Mouse (Mus musculus) embryonic facial prominence, embryonic 13.5 days (tissue): Measurements from ENCODE around the gene Prcc. TPM values are rescaled to one million over a fixed set of nuclear protein-coding genes. Genes with fewer than 3 reads are reported as not detected.
A peak's percentile ranks its signal among the peaks of the same experiment; 100 is the strongest.
"Not testable (repeated sequence)": the region's sequence is repeated elsewhere in the genome, so short reads cannot be mapped to it uniquely, and the experiment has no call there.

Source experiments
- ATAC-seq: fragments of 200-750 bp; cut with Nextera tagmentation; 2 replicates; pipeline ENCODE4 v1.8.0; 2017; ENCODE audit warnings: low read depth; ENCODE audit not compliant: insufficient number of reproducible peaks, insufficient read depth, low FRiP score, low TSS enrichment
- H3K27ac ChIP-seq: fragments of 300-500 bp; sonication (generic); 2 replicates; pipeline ENCODE4 v1.5.1; 2015; ENCODE audit warnings: moderate library complexity, mild to moderate bottlenecking, inconsistent platforms
- H3K27me3 ChIP-seq: fragments of 300-500 bp; sonication (generic); 2 replicates; pipeline ENCODE4 v1.6.1; 2015; ENCODE audit warnings: mild to moderate bottlenecking, inconsistent platforms
- H3K36me3 ChIP-seq: fragments of 300-500 bp; sonication (generic); 2 replicates; pipeline ENCODE4 v1.6.1; 2015; ENCODE audit warnings: mild to moderate bottlenecking, inconsistent platforms
- H3K4me1 ChIP-seq: fragments of 300-500 bp; sonication (generic); 2 replicates; pipeline ENCODE4 v1.6.1; 2015; ENCODE audit warnings: inconsistent platforms
- H3K4me2 ChIP-seq: fragments of 300-500 bp; sonication (generic); 2 replicates; pipeline ENCODE4 v1.6.1; 2015; ENCODE audit warnings: moderate library complexity, mild to moderate bottlenecking, inconsistent platforms
- H3K4me3 ChIP-seq: fragments of 300-500 bp; sonication (generic); 2 replicates; pipeline ENCODE4 v1.5.1; 2015; ENCODE audit warnings: mild to moderate bottlenecking, inconsistent platforms
- H3K9ac ChIP-seq: fragments of 300-500 bp; sonication (generic); 2 replicates; pipeline ENCODE4 v1.6.1; 2015; ENCODE audit warnings: mild to moderate bottlenecking, inconsistent platforms
- H3K9me3 ChIP-seq: fragments of 300-500 bp; sonication (generic); 2 replicates; pipeline ENCODE4 v1.6.1; 2016; ENCODE audit warnings: inconsistent platforms
- WGBS: fragments of 180-500 bp; shearing (Covaris S2); methylation state at CpG from one replicate; pipeline ENCODE4 v1.1.7; 2015; ENCODE audit warnings: mixed read lengths; 5-methylcytosine and 5-hydroxymethylcytosine counted together
- polyA plus RNA-seq: library from polyadenylated mRNA; unstranded; fragments of >200 nt; fragmentation: Nextera tagmentation; extraction: Ambion mirVana; gene quantifications from 2 replicates; pipeline ENCODE4 v1.2.1, GENCODE M21; 2015

Prcc gene
- polyA plus RNA-seq, 1 experiment from 2014 or later = 17.7 TPM

GRCm38 (mm10) chr3:87838622-87839021, 46.8 kb downstream of the Prcc start:
- no peak for ATAC-seq
- Histone ChIP-seq H3K4me1 (no peaks in the 10 kb centered on the region), H3K4me2 (no peak overlapping the region), H3K4me3 (no peak overlapping the region), H3K9ac (no peak overlapping the region), H3K27ac (no peak overlapping the region), H3K36me3 (no peaks in the 10 kb centered on the region), H3K27me3 (no peaks in the 10 kb centered on the region; the same call in 1 of the 2 replicates), H3K9me3 (no peaks in the 10 kb centered on the region)
- 3% methylated on average over 4 of the region's 4 CpGs for WGBS

- ATAC-seq = no peak
- no peaks in the 10 kb centered on the region for H3K4me1 ChIP-seq
- no peaks in the 10 kb centered on the region for H3K9me3 ChIP-seq
- H3K36me3 ChIP-seq = no peaks in the 10 kb centered on the region
- H3K9ac ChIP-seq = no peak overlapping the region
- no peak overlapping the region for H3K4me3 ChIP-seq
- no peak overlapping the region for H3K4me2 ChIP-seq
- no peak overlapping the region for H3K27ac ChIP-seq
- 63% methylated on average over 5 of the region's 5 CpGs for WGBS
- 0 out of 2 replicates have a peak, but pooled peaks cover 4% of the 10 kb centered on the region for H3K27me3 ChIP-seq
These were observed 51.9 kb downstream of the Prcc start for GRCm38 (mm10) chr3:87833482-87833881.

DNA sequence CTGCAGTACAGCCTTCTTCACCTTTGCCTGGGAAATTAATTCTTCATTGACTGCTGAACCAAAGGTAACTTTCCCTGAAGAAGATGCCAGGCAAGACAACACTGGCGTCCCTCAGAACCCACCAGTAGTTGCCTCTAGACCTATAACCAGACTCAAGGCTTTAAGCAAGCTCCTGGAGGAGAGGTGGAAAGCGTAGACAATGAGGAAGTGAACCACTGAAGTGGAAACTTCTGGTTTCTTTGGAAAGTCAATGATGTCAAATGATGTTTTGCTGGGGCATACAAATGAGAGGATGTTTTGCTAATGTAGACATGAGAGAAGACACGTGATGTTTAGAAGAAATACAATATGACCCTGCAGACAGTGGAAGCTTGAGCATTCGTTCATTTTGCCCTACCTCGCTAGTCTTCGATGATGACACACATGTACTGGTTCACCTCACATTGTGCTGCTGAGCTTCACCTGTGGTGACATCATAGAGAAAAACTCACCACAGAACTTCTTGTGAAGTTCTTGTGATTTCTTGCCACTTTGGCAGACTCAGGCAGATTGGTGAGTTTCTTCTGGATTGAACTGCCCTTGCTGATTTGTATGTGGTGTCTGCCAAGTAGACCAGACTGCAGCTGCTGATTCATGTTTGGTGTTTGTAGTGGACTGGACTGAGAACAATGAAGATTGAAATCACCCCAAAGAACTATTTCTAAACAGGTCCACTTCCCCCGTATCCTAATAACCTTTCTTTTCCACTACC, 53.1 kb downstream of the Prcc start:
- Histone ChIP-seq H3K9me3 (no peaks in the 10 kb centered on the region), H3K4me3 (no peak overlapping the region), H3K36me3 (no peaks in the 10 kb centered on the region), H3K4me1 (no peaks in the 10 kb centered on the region), H3K4me2 (no peak overlapping the region), H3K27me3 (0 out of 2 replicates have a peak, but pooled peaks cover 4% of the 10 kb centered on the region), H3K9ac (no peak overlapping the region), H3K27ac (no peak overlapping the region)
- WGBS = 84% methylated on average over 7 of the region's 7 CpGs
- no peak for ATAC-seq

- 51% methylated on average over 10 of the region's 10 CpGs for WGBS
- no peak for ATAC-seq
These were observed 56.4 kb downstream of the Prcc start for GRCm38 (mm10) chr3:87829025-87829424.

DNA sequence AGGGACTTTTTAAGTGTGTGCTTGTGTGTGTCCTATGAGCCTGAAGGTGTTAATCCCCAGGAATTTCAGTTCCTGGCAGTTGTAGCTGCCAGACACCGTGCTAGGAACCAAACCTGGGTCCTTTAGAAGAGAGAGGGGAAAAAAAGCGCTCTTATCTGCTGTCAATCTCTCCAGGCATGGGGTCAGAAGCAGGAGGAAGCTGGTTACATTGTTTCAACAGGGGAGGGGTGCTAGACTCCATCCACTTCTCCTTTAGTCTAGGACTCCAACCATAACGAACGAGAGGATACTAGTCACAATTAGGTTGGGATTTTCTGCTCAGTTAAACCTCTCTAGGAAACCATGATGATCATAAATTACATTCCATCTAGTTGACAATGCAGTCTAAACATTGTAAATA, 57.0 kb downstream of the Prcc start:
- Histone ChIP-seq H3K27ac (no peak overlapping the region), H3K4me1 (no peaks in the 10 kb centered on the region), H3K9me3 (no peaks in the 10 kb centered on the region), H3K27me3 (0 out of 2 replicates have a peak, but pooled peaks cover 4% of the 10 kb centered on the region), H3K4me2 (no peak overlapping the region), H3K36me3 (no peaks in the 10 kb centered on the region), H3K9ac (no peak overlapping the region), H3K4me3 (no peak overlapping the region)
- no peak for ATAC-seq
- 49% methylated on average over 4 of the region's 4 CpGs for WGBS

More at GRCm38 (mm10) chr3:87829025-87829424, 56.4 kb downstream of the Prcc start:
- Histone ChIP-seq H3K4me3 (no peak overlapping the region), H3K27ac (no peak overlapping the region), H3K36me3 (no peaks in the 10 kb centered on the region), H3K4me1 (no peaks in the 10 kb centered on the region), H3K4me2 (no peak overlapping the region), H3K9me3 (no peaks in the 10 kb centered on the region), H3K9ac (no peak overlapping the region), H3K27me3 (0 out of 2 replicates have a peak, but pooled peaks cover 4% of the 10 kb centered on the region)

DNA sequence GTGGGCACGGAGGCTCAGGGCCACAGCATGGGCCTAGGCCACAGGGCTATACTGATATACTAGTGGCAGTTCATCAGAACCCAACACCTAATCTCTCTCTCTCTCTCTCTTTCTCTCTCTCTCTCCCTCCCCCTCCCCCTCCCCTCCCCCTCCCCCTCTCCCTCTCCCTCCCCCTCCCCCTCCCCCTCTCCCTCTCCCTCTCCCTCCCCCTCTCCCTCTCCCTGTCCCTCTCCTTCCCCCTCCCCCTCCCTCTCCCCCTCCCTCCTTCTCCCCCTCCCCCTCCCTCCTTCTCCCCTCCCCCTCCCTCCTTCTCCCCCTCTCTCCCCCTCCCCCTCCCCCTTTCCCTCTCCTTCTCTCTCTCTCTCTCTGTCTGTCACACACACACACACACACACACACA, 61.2 kb downstream of the Prcc start, which contains the start of gene Pear1:
Gene Pear1, minus strand, starts transcription at position 101 of the 400 bp plus-strand sequence.
- WGBS = 77% methylated on average over 1 of the region's 1 CpGs
- ATAC-seq, H3K4me3 ChIP-seq, H3K4me1 ChIP-seq, H3K27ac ChIP-seq, H3K9me3 ChIP-seq, H3K27me3 ChIP-seq, H3K9ac ChIP-seq, H3K4me2 ChIP-seq, H3K36me3 ChIP-seq: not testable (repeated sequence)

DNA sequence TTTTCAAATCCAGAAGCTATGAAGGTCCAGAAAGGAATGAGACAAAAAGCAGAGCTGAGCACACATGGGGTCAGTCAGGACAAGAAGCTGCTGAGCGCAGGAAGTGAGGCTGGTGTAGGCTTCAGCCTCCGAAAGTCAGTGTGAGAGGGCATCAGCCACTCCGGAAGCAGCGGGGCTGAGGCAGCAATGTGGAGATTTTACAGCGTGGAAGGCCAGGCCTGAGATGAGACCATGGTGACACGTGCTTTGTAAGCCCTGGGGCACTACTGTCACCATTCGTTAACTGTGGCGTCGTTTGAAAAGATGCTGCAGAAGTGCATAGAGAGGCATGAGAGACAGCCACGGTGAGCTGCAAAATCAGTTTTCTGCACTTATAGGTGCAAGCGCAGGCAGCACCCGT, 67.2 kb downstream of the Prcc start:
- peaks cover 58% of the 10 kb centered on the region for H3K27me3 ChIP-seq
- no peak overlapping the region for H3K4me2 ChIP-seq
- H3K9me3 ChIP-seq = no peaks in the 10 kb centered on the region
- 0 out of 2 replicates have a peak, but pooled peaks cover 5% of the 10 kb centered on the region for H3K4me1 ChIP-seq
- 56% methylated on average over 12 of the region's 12 CpGs for WGBS
- no peak overlapping the region for H3K9ac ChIP-seq
- H3K36me3 ChIP-seq = no peaks in the 10 kb centered on the region
- H3K4me3 ChIP-seq = no peak overlapping the region
- ATAC-seq = no peak
- H3K27ac ChIP-seq = no peak overlapping the region

DNA sequence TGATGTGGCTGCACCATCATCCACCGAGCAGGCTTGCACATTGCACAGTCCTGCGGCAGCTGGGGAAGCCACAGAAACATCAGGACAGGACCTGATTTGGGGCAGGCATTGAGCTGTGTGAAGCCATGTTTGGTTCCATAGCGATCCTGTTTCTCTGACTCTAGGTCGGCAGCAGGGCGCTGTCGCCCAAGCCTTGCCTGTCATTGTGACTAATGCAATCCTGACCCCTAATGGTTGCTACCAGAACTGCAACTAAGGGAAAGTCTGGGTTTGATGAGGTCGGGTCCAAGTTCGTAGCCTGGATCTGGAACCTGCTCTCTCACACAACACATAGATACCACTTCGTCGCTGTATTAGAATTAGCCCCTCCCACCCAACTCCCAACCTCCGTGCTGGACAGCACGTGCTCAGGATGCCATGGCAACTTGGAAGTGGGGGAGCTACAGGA, 68.7 kb downstream of the Prcc start:
- no peaks in the 10 kb centered on the region for H3K9me3 ChIP-seq
- H3K9ac ChIP-seq = 0 out of 2 replicates have a peak overlapping the region, but pooled peaks have one; percentile 16
- peak overlapping the region; percentile 39 for H3K4me2 ChIP-seq
- H3K36me3 ChIP-seq = no peaks in the 10 kb centered on the region
- ATAC-seq = no peak
- 0 out of 2 replicates have a peak, but pooled peaks cover 8% of the 10 kb centered on the region for H3K4me1 ChIP-seq
- peaks cover 69% of the 10 kb centered on the region for H3K27me3 ChIP-seq
- H3K27ac ChIP-seq = no peak overlapping the region
- WGBS = 6% methylated on average over 12 of the region's 12 CpGs
- H3K4me3 ChIP-seq = no peak overlapping the region; the same call in 1 of the 2 replicates

DNA sequence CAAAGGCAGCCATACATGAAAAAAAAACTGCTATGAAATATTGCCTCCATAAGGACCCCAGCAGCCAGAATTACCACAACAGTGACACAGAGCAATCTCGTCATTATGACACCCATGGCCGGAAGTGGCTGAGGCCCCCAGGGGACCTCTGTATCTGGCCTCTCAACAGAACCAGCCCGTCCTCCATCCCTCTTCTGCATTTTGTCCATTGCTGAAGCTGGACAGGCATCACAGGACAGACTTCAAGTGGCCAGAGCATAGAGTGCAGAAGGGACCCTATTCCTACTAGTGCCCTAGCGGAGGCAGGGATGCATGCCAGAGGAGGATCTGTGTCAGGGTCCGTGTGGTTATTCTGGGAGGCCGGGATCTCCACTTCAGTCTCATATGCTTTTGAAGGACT, 69.2 kb downstream of the Prcc start:
- H3K36me3 ChIP-seq = no peaks in the 10 kb centered on the region
- WGBS = 58% methylated on average over 6 of the region's 6 CpGs
- no peak overlapping the region; the same call in 1 of the 2 replicates for H3K4me3 ChIP-seq
- 0 out of 2 replicates have a peak, but pooled peaks cover 8% of the 10 kb centered on the region for H3K4me1 ChIP-seq
- no peak for ATAC-seq
- no peak overlapping the region for H3K9ac ChIP-seq
- H3K4me2 ChIP-seq = peak overlapping the region; percentile 39
- no peaks in the 10 kb centered on the region for H3K9me3 ChIP-seq
- H3K27ac ChIP-seq = no peak overlapping the region
- peaks cover 74% of the 10 kb centered on the region for H3K27me3 ChIP-seq

DNA sequence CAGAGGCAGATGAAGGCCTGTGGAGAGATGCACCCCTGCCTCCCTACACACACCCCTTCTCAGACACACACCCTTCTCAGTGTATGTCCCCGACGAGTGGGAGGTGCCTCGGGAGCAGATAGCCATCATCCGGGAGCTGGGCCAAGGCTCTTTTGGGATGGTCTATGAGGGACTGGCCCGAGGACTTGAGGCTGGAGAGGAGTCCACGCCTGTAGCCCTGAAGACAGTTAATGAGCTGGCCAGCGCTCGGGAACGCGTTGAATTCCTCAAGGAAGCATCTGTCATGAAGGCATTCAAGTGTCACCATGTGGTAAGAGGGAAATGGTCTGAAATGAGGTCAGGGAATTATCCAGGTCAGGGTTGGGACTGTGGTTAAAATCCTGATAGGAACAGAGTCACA, 72.5 kb downstream of the Prcc start:
- H3K27ac ChIP-seq = no peak overlapping the region
- H3K36me3 ChIP-seq = no peaks in the 10 kb centered on the region
- H3K27me3 ChIP-seq = peaks cover 89% of the 10 kb centered on the region
- no peaks in the 10 kb centered on the region for H3K9me3 ChIP-seq
- no peak overlapping the region for H3K4me3 ChIP-seq
- no peak overlapping the region for H3K9ac ChIP-seq
- H3K4me2 ChIP-seq = no peak overlapping the region
- no peak for ATAC-seq
- H3K4me1 ChIP-seq = peaks cover 19% of the 10 kb centered on the region
- WGBS = 50% methylated on average over 10 of the region's 10 CpGs

DNA sequence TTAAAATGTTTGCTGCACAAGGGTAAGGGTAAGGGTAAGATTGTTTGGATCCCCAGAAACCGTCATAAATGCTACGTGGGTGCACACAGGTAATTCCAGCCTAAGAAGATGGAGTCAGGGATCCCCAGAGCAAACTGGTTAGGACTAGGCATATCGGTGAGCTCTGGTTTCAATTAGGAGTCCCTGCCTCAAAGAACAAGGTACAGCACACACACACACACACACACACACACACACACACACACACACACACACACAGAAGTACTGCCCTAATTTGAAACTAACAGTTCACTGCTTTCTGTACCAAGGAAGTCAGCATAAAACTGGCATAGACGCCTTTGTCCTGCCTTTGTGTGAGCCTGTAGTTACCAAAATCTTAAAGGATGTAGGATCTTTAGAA, 73.0 kb downstream of the Prcc start:
- peaks cover 89% of the 10 kb centered on the region for H3K27me3 ChIP-seq
- 43% methylated on average over 4 of the region's 4 CpGs for WGBS
- no peak overlapping the region for H3K9ac ChIP-seq
- H3K9me3 ChIP-seq = no peaks in the 10 kb centered on the region
- ATAC-seq = no peak
- H3K27ac ChIP-seq = no peak overlapping the region
- no peak overlapping the region for H3K4me2 ChIP-seq
- H3K4me1 ChIP-seq = peaks cover 19% of the 10 kb centered on the region
- H3K36me3 ChIP-seq = no peaks in the 10 kb centered on the region
- H3K4me3 ChIP-seq = no peak overlapping the region

- peaks cover 92% of the 10 kb centered on the region for H3K27me3 ChIP-seq
- no peak for ATAC-seq
These were observed 74.1 kb downstream of the Prcc start for GRCm38 (mm10) chr3:87811297-87811696.

More at GRCm38 (mm10) chr3:87811297-87811696, 74.1 kb downstream of the Prcc start:
- H3K27ac ChIP-seq = no peak overlapping the region
- no peak overlapping the region for H3K4me3 ChIP-seq
- no peaks in the 10 kb centered on the region for H3K9me3 ChIP-seq
- no peak overlapping the region for H3K4me2 ChIP-seq
- 86% methylated on average over 8 of the region's 8 CpGs for WGBS
- H3K9ac ChIP-seq = no peak overlapping the region
- H3K4me1 ChIP-seq = peaks cover 16% of the 10 kb centered on the region
- no peaks in the 10 kb centered on the region for H3K36me3 ChIP-seq
